18 mouse cellular contexts compared by ENCODE assay signal in genomic region chr12:107095409-107095808, GRCm38 (mm10).
DNase-seq lines count a peak whose midpoint lies in the region; ATAC-seq lines count a peak whose summit lies in the region.
"Had no signal": no experiment of that assay in that cellular context is flagged by ENCODE, and none has a peak within 500 bp of the region (broad histone marks: within the 10 kb centered on the region; RNA-seq: fewer than 3 reads in every experiment).

No protein-coding gene starts in this region.

- 63% methylated on average over 6 of the region's 6 CpGs for WGBS in embryonic facial prominence, embryonic 11.5 days
- 69% methylated on average over 6 of the region's 6 CpGs for WGBS in embryonic facial prominence, embryonic 10.5 days
- WGBS in forebrain, embryonic 14.5 days: 14% methylated on average over 6 of the region's 6 CpGs

- no peak overlapping the region for H3K4me2 ChIP-seq in embryonic facial prominence, embryonic 11.5 days (ENCODE audit: low read depth, low read length)
- no peak overlapping the region for H3K4me2 ChIP-seq in forebrain, embryonic 14.5 days (ENCODE audit: low read length)
- H3K4me2 ChIP-seq: heart, embryonic 13.5 days; hindbrain, embryonic 15.5 days had no signal

- H3K9me3 ChIP-seq in embryonic facial prominence, embryonic 11.5 days (replicated peaks; ENCODE audit: control insufficient read depth, low read length): no peaks in the 10 kb centered on the region
- H3K9me3 ChIP-seq in embryonic facial prominence, embryonic 10.5 days: no peaks in the 10 kb centered on the region
- no peaks in the 10 kb centered on the region for H3K9me3 ChIP-seq in forebrain, embryonic 14.5 days (replicated peaks; ENCODE audit: control insufficient read depth, low read length)
- H3K9me3 ChIP-seq: heart, embryonic 13.5 days; hindbrain, embryonic 15.5 days had no signal

- no peak overlapping the region for H3K4me3 ChIP-seq in embryonic facial prominence, embryonic 11.5 days (ENCODE audit: low read depth, low read length)
- no peak overlapping the region for H3K4me3 ChIP-seq in embryonic facial prominence, embryonic 10.5 days
- no peak overlapping the region for H3K4me3 ChIP-seq in forebrain, embryonic 14.5 days (ENCODE audit: low read depth, low read length)
- H3K4me3 ChIP-seq: heart, embryonic 13.5 days; hindbrain, embryonic 15.5 days had no signal

- no peak overlapping the region for H3K9ac ChIP-seq in embryonic facial prominence, embryonic 11.5 days (replicated peaks; ENCODE audit: low read length)
- H3K9ac ChIP-seq in forebrain, embryonic 14.5 days (ENCODE audit: low read length): no peak overlapping the region
- H3K9ac ChIP-seq: heart, embryonic 13.5 days; hindbrain, embryonic 15.5 days had no signal

- no peak for ATAC-seq in embryonic facial prominence, embryonic 11.5 days (replicated peaks; ENCODE audit: insufficient number of reproducible peaks, low FRiP score, low TSS enrichment, low read depth)
- ATAC-seq in forebrain, embryonic 14.5 days: peak; percentile 67
- ATAC-seq: activated CD4-positive, CD25-positive, alpha-beta regulatory T cell, adult 4 months; intestine, embryonic 16.5 days; Patski had no signal

- peak; percentile 14 for DNase-seq in embryonic facial prominence, embryonic 11.5 days (ENCODE audit: low spot score)
- no peak for DNase-seq in embryonic facial prominence, embryonic 10.5 days (ENCODE audit: low spot score)
- DNase-seq in retina, postnatal 1 day: peak; percentile 53
- no peak for DNase-seq in retina, embryonic 14.5 days (ENCODE audit: low spot score)
- peak; percentile 62 for DNase-seq in forebrain, embryonic 14.5 days (ENCODE audit: low spot score)
- DNase-seq in kidney, postnatal 4 days: no peak
- DNase-seq: cerebellum, adult 8-10 months; cerebellum, postnatal 14 days; embryo, embryonic 11 days; gastrocnemius, postnatal 14 days; heart, postnatal 36 days; kidney, adult 2 months had no signal

- H3K36me3 ChIP-seq in embryonic facial prominence, embryonic 11.5 days (replicated peaks; ENCODE audit: control insufficient read depth, insufficient read depth, low read depth, low read length): no peaks in the 10 kb centered on the region
- no peaks in the 10 kb centered on the region for H3K36me3 ChIP-seq in embryonic facial prominence, embryonic 10.5 days (replicated peaks)
- H3K36me3 ChIP-seq in forebrain, embryonic 14.5 days (ENCODE audit: control insufficient read depth, insufficient read depth, low read length): no peaks in the 10 kb centered on the region
- H3K36me3 ChIP-seq: heart, embryonic 13.5 days; hindbrain, embryonic 15.5 days had no signal

- H3K4me1 ChIP-seq in embryonic facial prominence, embryonic 11.5 days (ENCODE audit: control insufficient read depth, insufficient read depth, low read length): no peaks in the 10 kb centered on the region
- H3K4me1 ChIP-seq in embryonic facial prominence, embryonic 10.5 days: peaks cover 8% of the 10 kb centered on the region; the same call in 1 of the 2 replicates
- H3K4me1 ChIP-seq in forebrain, embryonic 14.5 days (ENCODE audit: control insufficient read depth, insufficient read depth, low read length): peaks cover 8% of the 10 kb centered on the region
- H3K4me1 ChIP-seq: heart, embryonic 13.5 days; hindbrain, embryonic 15.5 days had no signal

- no peak overlapping the region for H3K27ac ChIP-seq in embryonic facial prominence, embryonic 11.5 days (replicated peaks; ENCODE audit: low read depth, low read length)
- H3K27ac ChIP-seq in embryonic facial prominence, embryonic 10.5 days (replicated peaks): no peak overlapping the region
- 0 out of 2 replicates have a peak overlapping the region, but pooled peaks have one; percentile 27 for H3K27ac ChIP-seq in forebrain, embryonic 14.5 days (ENCODE audit: low read depth, low read length)
- H3K27ac ChIP-seq: heart, embryonic 13.5 days; hindbrain, embryonic 15.5 days had no signal

- H3K27me3 ChIP-seq in embryonic facial prominence, embryonic 11.5 days (ENCODE audit: control insufficient read depth, insufficient read depth, low read length): no peaks in the 10 kb centered on the region
- H3K27me3 ChIP-seq in embryonic facial prominence, embryonic 10.5 days (replicated peaks; ENCODE audit: low read depth, poor library complexity, severe bottlenecking): 0 out of 2 replicates have a peak, but pooled peaks cover 6% of the 10 kb centered on the region
- no peaks in the 10 kb centered on the region for H3K27me3 ChIP-seq in forebrain, embryonic 14.5 days (replicated peaks; ENCODE audit: control insufficient read depth, insufficient read depth, low read length)
- H3K27me3 ChIP-seq: CH12.LX; heart, embryonic 13.5 days; Patski had no signal

Comparison
In these comparisons a context has a peak if more than half of its experiments do, and no peak if none do; other contexts are left out.
1. DNase-seq: peak in embryonic facial prominence, embryonic 11.5 days (single experiment), retina, postnatal 1 day (single experiment) and forebrain, embryonic 14.5 days (single experiment); none in embryonic facial prominence, embryonic 10.5 days (single experiment), retina, embryonic 14.5 days (single experiment) and kidney, postnatal 4 days (0 of 2).